Comparison of ENCODE assay signal across 8 mouse cellular contexts in the genomic region with DNA sequence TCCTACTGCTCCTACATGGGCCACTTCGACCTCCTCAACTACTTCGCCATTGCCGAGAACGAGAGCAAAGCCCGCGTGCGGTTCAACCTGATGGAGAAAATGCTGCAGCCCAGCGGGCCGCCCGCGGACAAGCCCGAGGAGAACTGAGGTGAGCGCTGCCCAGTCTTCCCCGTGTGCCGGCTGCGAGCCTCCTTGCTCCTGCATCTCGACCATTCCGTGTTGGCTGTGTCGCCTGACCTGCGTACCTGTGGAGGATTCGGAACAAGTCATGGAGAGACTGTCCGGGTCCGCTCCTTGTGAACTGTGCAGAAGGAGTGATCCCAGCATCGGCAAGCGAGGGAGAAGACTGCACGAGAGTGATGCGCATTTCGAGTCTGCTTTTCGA. TPM values are rescaled to one million over a fixed set of nuclear protein-coding genes. Genes with fewer than 3 reads are reported as not detected.
A peak's percentile ranks its signal among the peaks of the same experiment; 100 is the strongest.
DNase-seq lines count a peak whose midpoint lies in the region; ATAC-seq and TF ChIP-seq lines count a peak whose summit lies in the region.

No protein-coding gene starts in this region.

- peak overlapping the region; percentile 71 for H3K4me2 ChIP-seq in forebrain, embryonic 14.5 days (ENCODE audit: low read length)
- peak overlapping the region; percentile 86 for H3K4me2 ChIP-seq in liver, embryonic 15.5 days

- H3K9me3 ChIP-seq in E14TG2a.4 (ENCODE audit: low read length) = no peaks in the 10 kb centered on the region
- no peaks in the 10 kb centered on the region for H3K9me3 ChIP-seq in forebrain, embryonic 14.5 days (replicated peaks; ENCODE audit: control insufficient read depth, low read length)
- no peaks in the 10 kb centered on the region for H3K9me3 ChIP-seq in liver, embryonic 15.5 days (replicated peaks)

- DNase-seq in gastrocnemius, adult 2 months = no peak
- DNase-seq in gastrocnemius, adult 18-20 months (ENCODE audit: low spot score) = no peak
- DNase-seq in forebrain, embryonic 14.5 days (ENCODE audit: low spot score) = no peak
- DNase-seq in adrenal gland, postnatal 10 days = no peak
- DNase-seq in thymus, postnatal 36 days = no peak

- WGBS in forebrain, embryonic 14.5 days = 2% methylated on average over 29 of the region's 29 CpGs
- 1% methylated on average over 29 of the region's 29 CpGs for WGBS in liver, embryonic 15.5 days (ENCODE audit: insufficient replicate concordance)

- peaks cover 21% of the 10 kb centered on the region for H3K4me1 ChIP-seq in E14TG2a.4 (replicated peaks; ENCODE audit: low read depth, low read length)
- H3K4me1 ChIP-seq in forebrain, embryonic 14.5 days (ENCODE audit: control insufficient read depth, insufficient read depth, low read length) = peaks cover 10% of the 10 kb centered on the region
- peaks cover 29% of the 10 kb centered on the region for H3K4me1 ChIP-seq in liver, embryonic 15.5 days (replicated peaks)

- H3K36me3 ChIP-seq in E14TG2a.4 (ENCODE audit: insufficient read depth, low read length) = peaks cover 14% of the 10 kb centered on the region
- H3K36me3 ChIP-seq in forebrain, embryonic 14.5 days (ENCODE audit: control insufficient read depth, insufficient read depth, low read length) = no peaks in the 10 kb centered on the region
- H3K36me3 ChIP-seq in liver, embryonic 15.5 days (replicated peaks) = no peaks in the 10 kb centered on the region; the same call in 1 of the 2 replicates

- peak overlapping the region; percentile 83 for H3K9ac ChIP-seq in forebrain, embryonic 14.5 days (ENCODE audit: low read length)
- peak overlapping the region; percentile 82 for H3K9ac ChIP-seq in liver, embryonic 15.5 days

- H3K27ac ChIP-seq in gastrocnemius, adult 2 months = peak overlapping the region; percentile 91
- H3K27ac ChIP-seq in forebrain, embryonic 14.5 days (ENCODE audit: low read depth, low read length) = peak overlapping the region; percentile 75; the same call in 1 of the 2 replicates
- peak overlapping the region; percentile 69; the same call in 1 of the 2 replicates for H3K27ac ChIP-seq in liver, embryonic 15.5 days (replicated peaks)

- ATAC-seq in forebrain, embryonic 14.5 days = peak; percentile 24
- ATAC-seq in liver, embryonic 15.5 days (ENCODE audit: insufficient read depth) = peak; percentile 29; the same call in 1 of the 2 replicates
- no peak for ATAC-seq in CD4-positive, CD25-positive, alpha-beta regulatory T cell, adult 4 months

- H3K4me3 ChIP-seq in gastrocnemius, adult 2 months = peak overlapping the region; percentile 88
- peak overlapping the region; percentile 98 for H3K4me3 ChIP-seq in E14TG2a.4 (replicated peaks; ENCODE audit: low read length)
- H3K4me3 ChIP-seq in forebrain, embryonic 14.5 days (ENCODE audit: low read depth, low read length) = peak overlapping the region; percentile 82
- peak overlapping the region; percentile 94 for H3K4me3 ChIP-seq in liver, embryonic 15.5 days (replicated peaks)

- no peak for TF ChIP-seq CTCF in gastrocnemius, adult 2 months (IDR thresholded peaks at IDR 0.05)
- no peak for TF ChIP-seq CTCF in E14TG2a.4 (conservative IDR thresholded peaks at IDR 0.05; ENCODE audit: low read length)

- intact Hi-C loops in gastrocnemius, adult 2 months (cut with DNase I) = no loop called here

- H3K27me3 ChIP-seq in E14TG2a.4 (ENCODE audit: insufficient read depth, low read length) = no peaks in the 10 kb centered on the region
- no peaks in the 10 kb centered on the region for H3K27me3 ChIP-seq in forebrain, embryonic 14.5 days (replicated peaks; ENCODE audit: control insufficient read depth, insufficient read depth, low read length)
- H3K27me3 ChIP-seq in liver, embryonic 15.5 days = no peaks in the 10 kb centered on the region

RNA-seq across cellular contexts. Expression of gene Sf3b5, which starts 3.6 kb away (rescaled TPM):
- 1 to 10 TPM; 5.0 to 5.3 TPM for total RNA-seq in gastrocnemius, adult 2 months (2021)
- 1 to 10 TPM; 5.2 to 5.7 TPM for total RNA-seq in gastrocnemius, adult 18-20 months (2021)
- 32.5 and 36.8 TPM in 2 replicates for polyA plus RNA-seq in forebrain, embryonic 14.5 days (2014; fragmentation: Nextera tagmentation; extraction: Ambion mirVana)
- 16.5 and 17.2 TPM in 2 replicates for polyA plus RNA-seq in liver, embryonic 15.5 days (2015; fragmentation: Nextera tagmentation; extraction: Ambion mirVana)
- 10 to 100 TPM; 10.5 to 11.8 TPM for total RNA-seq in adrenal gland, postnatal 10 days (2021)
- polyA plus RNA-seq in CD4-positive, CD25-positive, alpha-beta regulatory T cell, adult 4 months (2017; shearing (Covaris generic)) = 10 to 100 TPM; 35.2 to 36.0 TPM

RNA-seq across cellular contexts. Expression of gene Stx11, which starts 44.6 kb away (rescaled TPM):
- under 1 TPM; 0.20 to 0.46 TPM for total RNA-seq in gastrocnemius, adult 2 months (2021)
- under 1 TPM; 0.46 to 0.47 TPM for total RNA-seq in gastrocnemius, adult 18-20 months (2021)
- polyA plus RNA-seq in forebrain, embryonic 14.5 days (2014; fragmentation: Nextera tagmentation; extraction: Ambion mirVana) = 0.93 and 0.98 TPM in 2 replicates
- 9.7 and 10.6 TPM in 2 replicates for polyA plus RNA-seq in liver, embryonic 15.5 days (2015; fragmentation: Nextera tagmentation; extraction: Ambion mirVana)
- 1 to 10 TPM; 4.5 to 4.7 TPM for total RNA-seq in adrenal gland, postnatal 10 days (2021)
- polyA plus RNA-seq in CD4-positive, CD25-positive, alpha-beta regulatory T cell, adult 4 months (2017; shearing (Covaris generic)) = 10 to 100 TPM; 16.2 to 17.5 TPM

RNA-seq across cellular contexts. Expression of gene Plagl1, which starts 51.6 kb away (rescaled TPM):
- total RNA-seq in gastrocnemius, adult 2 months (2021) = 1 to 10 TPM; 1.0 to 1.5 TPM
- 1 to 10 TPM in 1 of 2 experiments, under 1 TPM in 1; 0.88 to 1.1 TPM for total RNA-seq in gastrocnemius, adult 18-20 months (2021)
- polyA plus RNA-seq in forebrain, embryonic 14.5 days (2014; fragmentation: Nextera tagmentation; extraction: Ambion mirVana) = 46.7 and 54.9 TPM in 2 replicates
- 20.9 and 22.6 TPM in 2 replicates for polyA plus RNA-seq in liver, embryonic 15.5 days (2015; fragmentation: Nextera tagmentation; extraction: Ambion mirVana)
- 10 to 100 TPM; 33.4 to 35.2 TPM for total RNA-seq in adrenal gland, postnatal 10 days (2021)
- polyA plus RNA-seq in CD4-positive, CD25-positive, alpha-beta regulatory T cell, adult 4 months (2017; shearing (Covaris generic)) = 1 to 10 TPM; 2.4 to 2.7 TPM

Comparison
In these comparisons a context has a peak if more than half of its experiments do, and no peak if none do; other contexts are left out.
1. RNA of gene Plagl1, which starts 51.6 kb away (total RNA-seq): 33.4 to 35.2 TPM in adrenal gland, postnatal 10 days; 1.0 to 1.5 TPM in gastrocnemius, adult 2 months and 0.88 to 1.1 TPM in gastrocnemius, adult 18-20 months; every median in the first group is over 10 times any median in the second.
2. Peak in every context shown above with its lines, with median percentiles within 50 percentile points of each other: H3K27ac ChIP-seq and H3K4me3 ChIP-seq.